Mouse (Mus musculus): Measurements from ENCODE around the gene Abcc8. TPM values are rescaled to one million over a fixed set of nuclear protein-coding genes. Genes with fewer than 3 reads are reported as not detected.

Abcc8 gene
- polyA plus RNA-seq, 1 experiment: not detected

DNA sequence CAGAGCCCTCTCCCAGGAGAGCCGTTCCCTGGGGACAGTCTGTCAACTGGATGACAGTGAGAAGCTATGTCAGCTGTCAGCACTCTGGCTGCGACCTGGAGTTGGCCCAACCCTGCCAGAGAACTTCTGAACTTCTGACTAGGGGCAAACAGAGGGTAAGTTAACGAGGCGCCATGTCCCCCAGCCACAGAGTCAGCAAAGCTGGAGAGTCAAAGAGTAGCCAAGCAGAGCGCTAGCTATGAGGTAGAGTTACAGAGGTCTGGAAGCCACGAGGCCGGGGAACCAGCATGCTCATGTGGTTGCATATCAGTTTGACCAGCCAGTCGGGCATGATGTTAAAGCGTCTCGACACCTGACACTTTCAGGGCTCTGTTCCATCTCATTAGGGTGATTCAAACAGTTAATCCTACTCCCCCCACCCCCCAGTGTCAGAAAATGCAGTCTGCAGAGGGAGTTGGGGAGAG, 63.7 kb downstream of the Abcc8 start:
- Histone ChIP-seq H3K9me3 (peaks cover 13% of the 10 kb centered on the region), H3K27me3 (replicated peaks) (peaks cover 54% of the 10 kb centered on the region), H3K4me1 (no peaks in the 10 kb centered on the region), H3K36me3 (replicated peaks; ENCODE audit: low read length) (no peaks in the 10 kb centered on the region), H3K4me3 (replicated peaks) (no peak overlapping the region)
- TF ChIP-seq GATA1 (IDR thresholded peaks at IDR 0.05; ENCODE audit: borderline replicate concordance, low read length) (no peak), FLI1 (IDR thresholded peaks at IDR 0.05; ENCODE audit: low read length) (no peak)

DNA sequence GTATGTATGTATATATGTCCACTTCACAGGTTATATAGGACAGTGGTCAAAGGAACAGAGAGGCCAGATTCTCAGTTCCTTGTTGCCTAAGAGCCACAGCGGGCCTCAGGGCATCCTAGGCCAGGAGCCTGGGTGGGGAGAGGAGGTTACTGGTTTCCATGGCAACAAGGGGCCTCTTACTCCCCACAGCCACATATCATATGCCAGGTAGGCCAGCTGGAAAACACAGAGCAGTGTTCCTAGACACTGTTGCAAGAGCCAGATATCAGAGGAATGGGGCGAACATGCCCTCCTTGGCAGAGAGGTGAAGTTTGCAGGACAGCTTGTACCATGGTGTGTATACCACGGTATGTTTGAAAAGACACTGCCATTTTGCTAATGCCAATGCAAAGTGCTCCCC, 66.4 kb downstream of the Abcc8 start:
- Histone ChIP-seq H3K27me3 (replicated peaks) (peaks cover 69% of the 10 kb centered on the region), H3K4me3 (replicated peaks) (no peak overlapping the region), H3K9me3 (peaks cover 13% of the 10 kb centered on the region), H3K4me1 (no peaks in the 10 kb centered on the region), H3K36me3 (replicated peaks; ENCODE audit: low read length) (no peaks in the 10 kb centered on the region)
- TF ChIP-seq FLI1 (IDR thresholded peaks at IDR 0.05; ENCODE audit: low read length) (no peak), GATA1 (IDR thresholded peaks at IDR 0.05; ENCODE audit: borderline replicate concordance, low read length) (no peak)

DNA sequence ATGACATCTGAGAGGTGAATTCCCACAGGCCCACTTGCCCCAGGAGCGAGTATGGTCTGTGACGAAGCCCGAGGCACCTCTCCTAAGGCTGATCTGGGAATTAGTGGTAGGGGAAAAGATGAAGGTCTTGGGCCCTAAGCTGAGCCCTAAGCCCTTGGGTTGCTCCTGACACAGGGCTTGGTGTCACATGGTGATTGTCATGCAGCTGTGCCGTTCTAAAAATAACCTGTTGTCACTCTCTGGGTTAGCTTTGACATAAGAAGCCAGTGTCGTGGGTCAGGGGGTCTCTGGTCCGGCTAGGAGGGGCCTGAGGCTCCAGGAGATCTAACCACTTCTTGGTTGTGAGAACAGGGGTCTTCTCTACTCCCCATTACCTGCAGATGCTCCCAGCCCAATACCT, 67.9 kb downstream of the Abcc8 start:
- Histone ChIP-seq H3K27me3 (replicated peaks) (peaks cover 73% of the 10 kb centered on the region), H3K4me3 (replicated peaks) (no peak overlapping the region), H3K36me3 (replicated peaks; ENCODE audit: low read length) (no peaks in the 10 kb centered on the region), H3K9me3 (peaks cover 4% of the 10 kb centered on the region; the same call in 1 of the 2 replicates), H3K4me1 (no peaks in the 10 kb centered on the region)
- no peak for TF ChIP-seq FLI1 (IDR thresholded peaks at IDR 0.05; ENCODE audit: low read length)
- no peak for TF ChIP-seq GATA1 (IDR thresholded peaks at IDR 0.05; ENCODE audit: borderline replicate concordance, low read length)

DNA sequence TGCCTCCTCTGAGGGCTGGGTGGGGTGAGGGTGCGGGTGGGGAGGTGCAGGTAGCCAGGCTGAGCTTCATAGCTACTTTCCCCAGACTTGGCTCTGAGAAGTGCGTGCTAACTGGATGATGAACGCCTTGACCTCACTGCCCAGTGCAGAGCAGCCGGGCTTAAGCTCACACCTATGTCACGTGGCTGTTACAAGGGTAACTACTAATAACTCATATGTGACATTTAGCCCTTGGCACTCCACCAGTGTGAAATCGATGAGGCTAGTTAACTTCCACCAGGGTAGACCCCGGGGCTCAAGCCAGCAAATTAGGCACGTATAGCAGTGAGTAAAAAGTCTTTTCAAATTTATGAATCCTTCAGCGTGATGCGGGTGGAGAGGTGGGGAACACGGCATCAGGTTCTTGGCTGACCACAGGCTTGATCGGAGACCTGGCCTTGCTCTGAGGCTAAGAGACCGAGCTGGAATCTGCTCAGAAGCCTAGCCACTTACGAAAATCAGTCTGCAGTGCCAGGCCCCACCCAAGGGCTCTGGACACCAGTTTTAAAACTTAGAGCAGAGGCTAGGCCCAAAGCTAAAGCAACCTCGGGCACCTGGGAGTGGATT, 68.5 kb downstream of the Abcc8 start:
- H3K4me3 ChIP-seq (replicated peaks): no peak overlapping the region

DNA sequence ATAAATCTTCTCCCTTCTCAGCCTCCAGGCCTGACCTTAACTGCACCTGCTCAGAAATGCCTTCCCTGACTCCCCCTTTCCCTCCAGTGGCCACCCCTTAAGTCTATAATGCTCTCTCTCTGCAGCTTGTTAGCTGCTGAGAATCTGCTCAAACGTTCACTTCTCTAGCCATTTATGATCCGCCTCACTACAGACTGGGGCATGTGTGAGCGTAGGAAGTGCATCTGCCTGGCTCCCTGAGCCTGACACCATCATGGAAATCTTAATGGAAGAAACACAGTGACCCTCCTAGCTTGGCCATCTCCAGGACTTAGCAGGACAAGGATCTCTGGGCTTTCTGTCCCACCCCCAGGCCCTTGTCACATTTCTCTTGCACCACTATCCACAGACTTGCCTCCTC, 69.8 kb downstream of the Abcc8 start:
- Histone ChIP-seq H3K4me1 (no peaks in the 10 kb centered on the region), H3K27me3 (replicated peaks) (peaks cover 80% of the 10 kb centered on the region), H3K9me3 (no peaks in the 10 kb centered on the region), H3K4me3 (replicated peaks) (no peak overlapping the region), H3K36me3 (replicated peaks; ENCODE audit: low read length) (no peaks in the 10 kb centered on the region)
- TF ChIP-seq GATA1 (IDR thresholded peaks at IDR 0.05; ENCODE audit: borderline replicate concordance, low read length) (no peak), FLI1 (IDR thresholded peaks at IDR 0.05; ENCODE audit: low read length) (no peak)

More for the DNA sequence above, 68.5 kb downstream of the Abcc8 start:
- Histone ChIP-seq H3K4me1 (no peaks in the 10 kb centered on the region), H3K36me3 (replicated peaks; ENCODE audit: low read length) (no peaks in the 10 kb centered on the region), H3K9me3 (no peaks in the 10 kb centered on the region), H3K27me3 (replicated peaks) (peaks cover 73% of the 10 kb centered on the region)
- no peak for TF ChIP-seq GATA1 (IDR thresholded peaks at IDR 0.05; ENCODE audit: borderline replicate concordance, low read length)
- no peak for TF ChIP-seq FLI1 (IDR thresholded peaks at IDR 0.05; ENCODE audit: low read length)

DNA sequence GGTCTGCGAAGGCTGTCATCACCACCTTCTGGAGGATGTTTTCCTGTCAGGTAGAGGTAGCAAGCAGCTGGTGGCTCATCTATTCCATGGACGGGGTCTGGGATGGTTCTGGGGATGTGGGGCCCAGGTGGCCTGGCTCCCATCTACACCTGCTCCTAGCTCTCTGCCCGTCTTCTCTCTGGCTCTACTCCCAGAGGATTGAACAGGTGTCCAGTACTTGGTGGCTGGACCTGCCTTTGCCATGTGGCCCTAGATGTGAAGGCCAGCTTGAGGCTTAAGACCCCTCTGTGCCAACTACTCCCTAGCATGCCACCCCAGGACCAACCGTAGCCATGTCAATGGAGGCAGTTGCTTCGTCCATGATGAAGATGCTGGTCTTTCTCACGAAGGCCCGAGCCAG, 74.3 kb downstream of the Abcc8 start:
- TF ChIP-seq GATA1 (IDR thresholded peaks at IDR 0.05; ENCODE audit: borderline replicate concordance, low read length) (no peak), FLI1 (IDR thresholded peaks at IDR 0.05; ENCODE audit: low read length) (no peak)
- Histone ChIP-seq H3K36me3 (replicated peaks; ENCODE audit: low read length) (no peaks in the 10 kb centered on the region), H3K9me3 (peaks cover 9% of the 10 kb centered on the region; the same call in 1 of the 2 replicates), H3K4me1 (peaks cover 5% of the 10 kb centered on the region), H3K27me3 (replicated peaks) (peaks cover 90% of the 10 kb centered on the region), H3K4me3 (replicated peaks) (no peak overlapping the region)

DNA sequence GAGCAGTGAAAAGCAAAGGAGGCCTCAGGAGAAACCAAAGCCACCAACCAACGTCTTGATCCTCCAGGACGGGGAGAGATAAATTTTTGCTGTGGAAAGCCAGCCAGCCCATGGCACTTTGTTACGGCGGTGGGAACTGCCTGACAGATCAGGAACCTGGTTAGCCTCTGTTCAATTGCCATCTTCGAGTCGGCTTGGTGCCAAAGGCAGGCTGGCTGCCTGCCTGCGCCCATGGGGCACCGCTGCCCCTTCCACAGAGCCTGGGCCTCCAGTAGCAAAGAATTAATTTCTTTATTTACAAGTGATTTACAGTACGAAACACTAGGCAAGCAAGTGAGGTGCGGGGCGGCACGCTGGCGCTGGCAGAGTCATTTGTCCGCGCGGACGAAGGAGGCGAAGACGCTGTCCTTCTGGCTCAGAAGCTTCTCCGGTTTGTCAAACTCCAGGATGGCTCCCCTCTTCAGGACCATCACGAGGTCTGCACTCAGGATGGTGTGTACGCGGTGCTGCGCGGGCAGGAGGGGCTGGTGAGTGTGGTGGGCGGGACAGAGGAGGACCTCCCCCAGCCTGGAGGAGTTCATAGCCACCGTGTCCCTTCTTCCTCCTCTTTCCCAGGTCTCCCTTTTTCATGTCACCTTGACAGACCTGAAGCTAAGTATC, 75.4 kb downstream of the Abcc8 start:
- no peak for TF ChIP-seq GATA1 (IDR thresholded peaks at IDR 0.05; ENCODE audit: borderline replicate concordance, low read length)
- TF ChIP-seq FLI1 (IDR thresholded peaks at IDR 0.05; ENCODE audit: low read length): no peak
- peaks cover 14% of the 10 kb centered on the region for H3K9me3 ChIP-seq
- no peaks in the 10 kb centered on the region for H3K36me3 ChIP-seq (replicated peaks; ENCODE audit: low read length)
- peaks cover 93% of the 10 kb centered on the region for H3K27me3 ChIP-seq (replicated peaks)
- no peak overlapping the region for H3K4me3 ChIP-seq (replicated peaks)
- peaks cover 16% of the 10 kb centered on the region for H3K4me1 ChIP-seq

DNA sequence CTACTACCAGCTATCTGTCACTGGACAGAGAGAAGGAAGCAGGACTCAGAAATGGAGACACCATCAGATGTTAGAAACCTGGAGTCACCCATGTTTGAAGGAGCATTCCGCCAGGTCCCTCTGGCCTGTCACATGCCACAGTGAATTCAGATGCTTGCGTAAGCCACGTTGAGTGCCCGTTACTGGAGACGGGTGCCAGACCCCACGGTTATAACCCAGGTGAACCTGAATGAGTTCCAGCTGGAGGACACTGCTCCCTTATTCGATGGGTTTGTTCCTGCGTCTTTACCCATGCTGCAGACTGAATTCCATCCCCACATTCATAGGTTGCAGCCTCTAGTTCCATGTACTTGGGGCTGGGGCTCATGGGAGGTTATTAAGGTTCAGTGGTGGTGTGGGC, 76.1 kb downstream of the Abcc8 start:
- Histone ChIP-seq H3K4me3 (replicated peaks) (no peak overlapping the region), H3K9me3 (peaks cover 20% of the 10 kb centered on the region), H3K4me1 (peaks cover 20% of the 10 kb centered on the region), H3K36me3 (replicated peaks; ENCODE audit: low read length) (no peaks in the 10 kb centered on the region), H3K27me3 (replicated peaks) (peaks cover 93% of the 10 kb centered on the region)
- TF ChIP-seq FLI1 (IDR thresholded peaks at IDR 0.05; ENCODE audit: low read length): no peak
- TF ChIP-seq GATA1 (IDR thresholded peaks at IDR 0.05; ENCODE audit: borderline replicate concordance, low read length): no peak

DNA sequence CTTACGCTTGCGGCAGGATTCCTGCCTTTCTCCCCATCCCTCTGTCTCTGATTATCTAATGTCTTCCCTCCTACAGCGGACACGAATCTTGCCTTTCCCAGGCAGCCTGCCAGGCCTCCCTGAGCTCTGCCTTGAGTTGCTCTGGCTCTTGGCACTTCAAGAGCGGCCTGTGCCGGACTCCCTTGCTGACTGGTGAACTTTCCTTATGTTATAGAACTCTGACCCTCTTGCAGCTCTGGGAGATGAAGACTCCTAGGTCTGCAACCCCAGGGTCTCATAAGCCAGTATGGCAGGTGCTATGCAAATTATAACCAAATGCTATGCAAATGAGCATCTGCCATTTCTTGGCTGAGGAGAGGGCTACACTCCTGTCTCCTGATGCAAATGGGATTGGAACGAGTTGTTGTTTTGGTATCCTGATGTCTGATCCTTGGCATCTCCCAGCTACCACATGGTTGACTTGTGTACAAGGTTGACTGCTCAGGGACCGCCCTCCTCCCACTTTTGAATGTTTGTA, 76.7 kb downstream of the Abcc8 start:
- Histone ChIP-seq H3K27me3 (replicated peaks) (peaks cover 94% of the 10 kb centered on the region), H3K4me1 (peaks cover 20% of the 10 kb centered on the region), H3K9me3 (peaks cover 23% of the 10 kb centered on the region), H3K4me3 (replicated peaks) (no peak overlapping the region), H3K36me3 (replicated peaks; ENCODE audit: low read length) (no peaks in the 10 kb centered on the region)
- no peak for TF ChIP-seq GATA1 (IDR thresholded peaks at IDR 0.05; ENCODE audit: borderline replicate concordance, low read length)
- TF ChIP-seq FLI1 (IDR thresholded peaks at IDR 0.05; ENCODE audit: low read length): no peak

DNA sequence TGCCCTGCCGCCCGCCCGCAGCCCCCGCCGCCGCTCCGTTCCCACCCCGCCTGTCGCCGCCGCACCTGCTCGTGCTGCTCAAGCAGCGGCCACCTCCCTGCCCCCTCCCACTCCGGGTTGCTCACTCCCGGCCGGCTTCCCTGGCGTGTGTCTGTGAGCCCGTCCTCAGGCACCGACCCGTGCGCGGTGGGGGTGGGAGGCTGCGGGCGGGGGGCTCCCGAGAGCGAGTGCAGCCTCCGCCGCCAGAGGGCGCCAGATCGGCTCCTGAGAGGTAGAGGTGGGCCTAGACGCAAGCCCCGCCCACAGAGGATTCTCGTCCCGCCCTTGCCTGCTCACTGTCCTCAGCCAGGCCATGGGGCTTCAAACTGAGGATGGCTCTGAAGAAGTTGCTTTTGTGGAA, 79.3 kb downstream of the Abcc8 start, which contains the start of gene Kcnj11:
TSS of gene Kcnj11 (minus strand) at position 202 of the 400 bp plus-strand sequence.
- H3K9me3 ChIP-seq: peaks cover 23% of the 10 kb centered on the region
- H3K4me3 ChIP-seq (replicated peaks): peak within 1 kb of the TSS; percentile 90
- peaks cover 92% of the 10 kb centered on the region for H3K27me3 ChIP-seq (replicated peaks)
- H3K4me1 ChIP-seq: peaks cover 25% of the 10 kb centered on the region
- TF ChIP-seq GATA1 (IDR thresholded peaks at IDR 0.05; ENCODE audit: borderline replicate concordance, low read length) (no peak), FLI1 (IDR thresholded peaks at IDR 0.05; ENCODE audit: low read length) (no peak)
- H3K36me3 ChIP-seq (replicated peaks; ENCODE audit: low read length): no peaks in the 10 kb centered on the region

All from megakaryocyte, embryonic 14.5 days (primary cell).